Comparison of ENCODE assay signal across 8 mouse cellular contexts in the genomic region with DNA sequence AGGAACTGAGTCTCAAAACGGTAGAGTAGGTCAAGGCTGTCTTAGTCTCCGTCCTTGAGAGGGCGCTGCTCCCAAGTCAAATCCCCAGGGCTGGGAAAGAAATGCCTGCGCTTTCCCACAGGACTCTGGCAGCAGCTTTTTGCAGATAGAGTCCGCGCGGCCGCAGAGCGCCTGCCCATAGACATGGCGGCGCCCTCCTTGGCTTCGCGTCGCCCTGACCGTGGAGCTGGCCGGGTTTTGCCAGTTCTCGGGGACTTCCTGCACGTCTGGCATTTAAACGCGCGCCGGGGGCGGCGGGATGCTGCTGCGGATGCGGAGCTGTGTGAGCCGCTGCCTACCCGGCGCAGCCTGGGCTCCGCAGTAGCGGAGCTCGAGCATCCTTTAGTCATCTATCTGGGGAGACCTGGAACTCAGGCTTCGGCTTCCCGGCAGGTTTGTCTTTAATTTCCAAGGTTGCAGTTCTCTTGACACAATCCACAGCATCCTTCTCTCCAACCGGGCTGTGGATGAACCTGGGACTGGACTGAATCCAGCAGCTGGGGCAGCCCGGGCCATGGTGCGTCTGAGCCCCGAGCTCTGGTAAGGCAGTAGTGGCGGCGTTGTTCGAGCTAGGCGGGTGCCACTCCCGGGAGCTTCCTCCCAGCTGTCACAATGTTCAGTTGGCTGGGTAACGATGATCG. TPM values are rescaled to one million over a fixed set of nuclear protein-coding genes. Genes with fewer than 3 reads are reported as not detected.
A peak's percentile ranks its signal among the peaks of the same experiment; 100 is the strongest.
DNase-seq lines count a peak whose midpoint lies in the region; ATAC-seq and TF ChIP-seq lines count a peak whose summit lies in the region.

No protein-coding gene starts in this region.

- H3K9ac ChIP-seq in ES-E14 (ENCODE audit: insufficient read depth, low read depth, low read length, poor library complexity, severe bottlenecking): peak overlapping the region; percentile 62
- H3K9ac ChIP-seq in lung, embryonic 14.5 days: peak overlapping the region; percentile 58

- peak; percentile 85 for DNase-seq in ES-E14 (ENCODE audit: low read depth, low spot score)
- peak; percentile 97 for DNase-seq in cerebellum, adult 11-12 months
- peak; percentile 89 for DNase-seq in forelimb bud, embryonic 11.5 days (ENCODE audit: low read depth, low spot score)
- DNase-seq in layer of hippocampus, adult 8-10 months (ENCODE audit: low spot score in 2 of 2): peak; percentile 96 to 97
- DNase-seq in lung, embryonic 14.5 days: peak; percentile 96
- peak; percentile 86 for DNase-seq in ovary, adult 18-20 months (ENCODE audit: low spot score)
- peak; percentile 92 for DNase-seq in thymus, adult 2 months

- WGBS in lung, embryonic 14.5 days: under 1% methylated on average over 45 of the region's 45 CpGs
- WGBS in thymus, adult 2 months: under 1% methylated on average over 45 of the region's 45 CpGs

- no peaks in the 10 kb centered on the region for H3K36me3 ChIP-seq in ES-E14 (ENCODE audit: control insufficient read depth, insufficient read depth, low read length, poor library complexity, severe bottlenecking)
- H3K36me3 ChIP-seq in lung, embryonic 14.5 days (ENCODE audit: insufficient read depth): no peaks in the 10 kb centered on the region
- H3K36me3 ChIP-seq in thymus, adult 2 months (ENCODE audit: control insufficient read depth, insufficient read depth, low read length): no peaks in the 10 kb centered on the region

- H3K4me3 ChIP-seq in ES-E14 (ENCODE audit: insufficient read depth in 1 of 2, low read depth in 1 of 2, low read length in 2 of 2, poor library complexity in 1 of 2, severe bottlenecking in 1 of 2): peak overlapping the region; percentile 55 to 81
- H3K4me3 ChIP-seq in lung, embryonic 14.5 days (ENCODE audit: low read depth, low read length): peak overlapping the region; percentile 54
- peak overlapping the region; percentile 55 for H3K4me3 ChIP-seq in thymus, adult 2 months (ENCODE audit: control insufficient read depth, insufficient read depth, low read length)

- TF ChIP-seq CTCF in lung, embryonic 14.5 days (IDR thresholded peaks at IDR 0.05; ENCODE audit: low read depth): peak; percentile 69
- TF ChIP-seq CTCF in thymus, adult 2 months (IDR thresholded peaks at IDR 0.05; ENCODE audit: borderline replicate concordance, control insufficient read depth, extremely low read depth, insufficient read depth, low read length, poor library complexity): peak; percentile 44; the same call in 1 of the 2 replicates

- ATAC-seq in hematopoietic stem cell, adult 5-6 weeks (replicated peaks in 1 of 2; ENCODE audit: insufficient read depth in 1 of 2, low FRiP score in 2 of 2, low TSS enrichment in 1 of 2, low read depth in 1 of 2, poor library complexity in 2 of 2, severe bottlenecking in 2 of 2): peak; percentile 86 to 93
- ATAC-seq in lung, embryonic 14.5 days (ENCODE audit: insufficient read depth): peak; percentile 95

- H3K4me1 ChIP-seq in ES-E14 (ENCODE audit: control insufficient read depth in 2 of 2, insufficient read depth in 2 of 2, low read length in 2 of 2, poor library complexity in 1 of 2): no peaks in the 10 kb centered on the region
- H3K4me1 ChIP-seq in lung, embryonic 14.5 days (ENCODE audit: insufficient read depth): no peaks in the 10 kb centered on the region
- peaks cover 28% of the 10 kb centered on the region for H3K4me1 ChIP-seq in thymus, adult 2 months (replicated peaks; ENCODE audit: control insufficient read depth, insufficient read depth, low read length)

- H3K4me2 ChIP-seq in lung, embryonic 14.5 days: peak overlapping the region; percentile 82

- no peaks in the 10 kb centered on the region for H3K27me3 ChIP-seq in lung, embryonic 14.5 days (ENCODE audit: insufficient read depth, low read length)
- no peaks in the 10 kb centered on the region for H3K27me3 ChIP-seq in thymus, adult 2 months (ENCODE audit: control insufficient read depth, insufficient read depth, low read length)

- no peaks in the 10 kb centered on the region for H3K9me3 ChIP-seq in ES-E14 (ENCODE audit: control insufficient read depth, insufficient read depth, low read depth, low read length)
- no peaks in the 10 kb centered on the region for H3K9me3 ChIP-seq in lung, embryonic 14.5 days (ENCODE audit: low read depth, low read length)

- in situ Hi-C loops in ES-E14 (cut with MboI; ENCODE audit: low sequenced_read_pairs in 2 of 2, unreplicated experiment in 2 of 2): no loop called here

- no peak overlapping the region for H3K27ac ChIP-seq in ES-E14 (ENCODE audit: insufficient read depth, low read depth, low read length, poor library complexity, severe bottlenecking)
- H3K27ac ChIP-seq in lung, embryonic 14.5 days (ENCODE audit: low read depth): no peak overlapping the region
- H3K27ac ChIP-seq in thymus, adult 2 months (ENCODE audit: control insufficient read depth, insufficient read depth, low read length): peak overlapping the region; percentile 55; the same call in 1 of the 2 replicates

- 0 out of 2 replicates have a peak, but pooled peaks have one; percentile 69 for TF ChIP-seq POLR2A in thymus, adult 2 months (IDR thresholded peaks at IDR 0.05; ENCODE audit: control insufficient read depth, extremely low read depth, insufficient read depth, low read length, poor library complexity)

TF ChIP-seq in ES-E14, 5 proteins besides CTCF, POLR2A, EP300 and RAD21:
- no peak for TF ChIP-seq MAFK (IDR thresholded peaks at IDR 0.05; ENCODE audit: insufficient read depth, low read depth, low read length)
- peak; percentile 92 for TF ChIP-seq HCFC1 (IDR thresholded peaks at IDR 0.05; ENCODE audit: borderline replicate concordance, insufficient read depth, low read length)

RNA-seq across cellular contexts. Expression of gene Ehd3, which starts 0.8 kb away (rescaled TPM):
- total RNA-seq in ES-E14 (2012; rRNA removed): 1.7 and 2.7 TPM in 2 replicates
- total RNA-seq in hematopoietic stem cell, adult 5-6 weeks (2017): 2.2 and 6.4 TPM in 2 replicates
- 100 to 1,000 TPM; 120 to 137 (median 129) TPM for total RNA-seq in layer of hippocampus, adult 8-10 months (2022)
- 12.0 and 13.4 TPM in 2 replicates for polyA plus RNA-seq in lung, embryonic 14.5 days (2014; fragmentation: Nextera tagmentation; extraction: Ambion mirVana)
- 45.0 and 46.0 TPM in 2 replicates for polyA plus RNA-seq in thymus, adult 2 months (2012; rRNA removed)

Comparison
In these comparisons a context has a peak if more than half of its experiments do, and no peak if none do; other contexts are left out.
1. RNA of gene Ehd3, which starts 0.8 kb away (total RNA-seq): 120 to 137 TPM in layer of hippocampus, adult 8-10 months; 2.2 to 6.4 TPM in hematopoietic stem cell, adult 5-6 weeks and 1.7 to 2.7 TPM in ES-E14; every median in the first group is over 10 times any median in the second.
2. Peak in every context shown above with its lines, with median percentiles within 50 percentile points of each other: DNase-seq and H3K4me3 ChIP-seq.